Mouse (Mus musculus): ENCODE data around the gene Ints12.

The Ints12 gene

GRCm38 (mm10) chr3:133144511-133145147, 53.0 kb downstream of the Ints12 start:
- DNase-seq (ENCODE audit: low spot score), result no peak

- DNase-seq (ENCODE audit: low spot score), result no peak
Observed at GRCm38 (mm10) chr3:133151629-133152028, 60.0 kb downstream of the Ints12 start.

- DNase-seq (ENCODE audit: low spot score), result no peak
Observed at GRCm38 (mm10) chr3:133152831-133153230, 61.2 kb downstream of the Ints12 start.

- no peak for DNase-seq (ENCODE audit: low spot score)
Observed at GRCm38 (mm10) chr3:133153629-133154028, 62.0 kb downstream of the Ints12 start.

- DNase-seq (ENCODE audit: low spot score), result no peak
Observed at GRCm38 (mm10) chr3:133154683-133155082, 63.0 kb downstream of the Ints12 start.

GRCm38 (mm10) chr3:133158260-133158659, 66.6 kb downstream of the Ints12 start:
- no peak for DNase-seq (ENCODE audit: low spot score)
